Mouse (Mus musculus) lung, adult 2 months (tissue): Measurements from ENCODE around the gene Gm49368.

Source experiments
- CTCF ChIP-seq: fragments of 200-500 bp; IDR thresholded peaks from 2 replicates; pipeline ENCODE4 v1.5.1; 2011; ENCODE audit warnings: mild to moderate bottlenecking, low read length, control low read depth; ENCODE audit not compliant: insufficient read depth
- POLR2A ChIP-seq: fragments of 200-500 bp; IDR thresholded peaks from 2 replicates; pipeline ENCODE4 v1.6.1; 2011; ENCODE audit warnings: low read depth, mild to moderate bottlenecking, control low read depth, low read length, borderline replicate concordance; ENCODE audit errors: extremely low read depth

- TF ChIP-seq POLR2A (no peak), CTCF (no peak)
These were observed 5.5 kb upstream of the Gm49368 start for GRCm38 (mm10) chr7:128056917-128057444.
